Mouse (Mus musculus): ENCODE data around the gene Tubb4a.
"Not testable (repeated sequence)": the region's sequence is repeated elsewhere in the genome, so short reads cannot be mapped to it uniquely, and the experiment has no call there.

The Tubb4a gene

DNA sequence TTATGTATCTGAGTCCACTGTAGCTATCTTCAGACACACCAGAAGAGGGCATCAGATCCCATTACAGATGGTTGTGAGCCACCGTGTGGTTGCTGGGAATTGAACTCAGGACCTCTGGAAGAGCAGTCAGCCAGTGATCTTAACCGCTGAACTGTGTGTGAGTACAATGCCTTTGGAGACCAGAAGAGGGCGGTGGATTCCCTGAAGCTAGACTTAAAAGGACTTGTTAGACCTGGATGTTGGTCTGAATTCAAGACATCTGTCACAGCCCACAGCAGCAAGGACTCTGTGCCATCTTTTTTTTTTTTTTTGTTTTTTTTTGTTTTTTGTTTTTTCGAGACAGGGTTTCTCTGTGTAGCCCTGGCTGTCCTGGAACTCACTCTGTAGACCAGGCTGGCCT lies 35.9 kb downstream of the Tubb4a start:
- DNase-seq, result not testable (repeated sequence)

DNA sequence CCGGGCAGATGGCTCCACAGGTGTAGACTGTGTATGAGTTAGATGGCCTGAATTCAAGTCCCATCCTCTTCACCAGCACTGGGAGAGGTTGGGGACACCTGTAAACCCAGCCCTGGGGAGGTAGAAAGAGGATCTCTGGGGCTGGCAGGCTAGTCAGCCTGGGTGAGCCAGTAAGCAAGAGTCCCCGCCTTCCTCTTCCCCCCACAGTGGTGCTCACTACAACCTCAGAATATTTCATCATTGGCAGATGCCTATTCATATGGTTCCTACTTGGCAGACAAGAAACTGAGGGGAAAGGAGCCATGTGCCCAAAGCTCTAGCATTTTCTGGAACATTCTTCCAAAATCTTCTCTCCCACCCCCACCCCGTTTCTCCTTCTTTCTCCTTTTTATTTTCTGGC lies 38.8 kb downstream of the Tubb4a start:
- DNase-seq, result no peak

DNA sequence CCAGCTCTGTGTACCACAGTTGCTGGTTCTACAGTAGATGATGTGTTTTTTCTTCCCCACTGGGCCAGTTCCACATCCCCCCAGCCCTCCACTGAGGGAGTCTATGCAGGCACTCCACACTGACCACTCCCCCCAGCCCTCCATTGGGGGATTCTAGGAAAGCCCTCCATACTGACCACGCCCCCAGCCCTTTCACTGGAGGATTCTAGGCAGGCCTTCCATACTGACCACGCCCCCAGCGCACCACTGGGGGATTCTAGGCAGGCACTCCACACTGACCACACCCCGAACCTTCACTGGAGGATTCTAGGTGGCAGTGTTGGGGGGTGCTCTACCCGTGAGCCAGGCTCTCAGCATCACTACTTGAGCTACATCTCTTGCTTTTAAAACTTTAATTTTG lies 40.2 kb downstream of the Tubb4a start:
- no peak for DNase-seq

DNA sequence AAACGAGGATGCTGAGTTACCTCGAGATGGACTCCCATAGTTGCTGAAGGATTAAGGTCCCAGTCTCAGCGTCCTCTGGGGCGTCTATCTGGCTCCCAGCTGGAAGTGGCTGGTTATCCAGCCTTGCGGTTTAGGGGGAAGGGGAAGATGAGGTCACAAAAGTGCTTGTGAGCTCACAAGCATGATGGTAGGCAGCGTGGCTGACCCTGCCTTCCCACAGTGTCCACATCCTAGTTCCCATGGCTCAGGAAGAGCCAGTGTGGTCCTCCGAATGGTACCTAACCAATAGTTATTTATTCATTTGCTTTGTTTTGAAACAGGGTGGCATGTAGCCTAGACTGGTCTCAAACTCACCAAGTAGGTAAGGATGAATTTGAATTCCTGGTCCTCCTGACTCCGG lies 46.0 kb downstream of the Tubb4a start, which contains the start of gene Slc25a41:
TSS of gene Slc25a41 (minus strand) at position 101 of the 400 bp plus-strand sequence.
- no peak for DNase-seq

DNA sequence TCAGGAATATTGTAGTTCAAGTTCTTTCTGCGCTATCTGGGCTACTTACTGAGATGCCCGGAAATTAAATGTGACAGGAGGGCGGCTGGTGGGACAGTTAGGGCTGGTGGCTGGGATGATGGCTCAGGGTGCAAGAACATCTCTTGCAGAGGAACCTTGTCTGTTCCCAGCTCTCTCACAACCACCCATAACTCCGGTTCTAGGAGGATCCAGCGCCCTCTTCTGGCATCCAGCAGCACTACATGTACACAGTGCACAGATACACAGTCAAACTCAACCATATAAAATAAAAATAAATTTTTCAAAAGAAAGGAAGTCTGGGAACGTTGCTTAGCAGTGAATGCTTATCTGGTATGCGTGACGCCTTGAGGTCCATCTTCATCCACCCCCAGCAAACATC lies 48.6 kb downstream of the Tubb4a start:
- no peak for DNase-seq

DNA sequence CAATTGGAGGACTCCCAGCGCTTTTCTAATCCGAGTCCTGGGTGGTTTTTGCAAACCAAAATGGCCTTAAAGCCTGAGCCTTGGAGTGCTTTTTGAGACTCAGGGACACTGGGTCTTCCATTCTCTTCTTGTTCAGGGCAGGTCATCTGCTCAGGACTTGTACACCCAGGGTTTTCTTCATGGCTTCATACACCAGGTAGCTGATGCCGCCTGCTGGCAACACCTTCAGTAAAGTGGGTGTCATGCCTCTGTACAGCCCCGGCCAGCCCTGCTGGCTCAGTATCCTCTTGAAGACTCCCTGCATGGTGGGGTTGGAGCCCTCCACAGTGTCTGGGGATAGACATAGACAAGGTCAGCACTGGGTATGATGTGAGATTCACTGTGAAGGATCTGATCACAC lies 54.7 kb downstream of the Tubb4a start:
- no peak for DNase-seq

DNA sequence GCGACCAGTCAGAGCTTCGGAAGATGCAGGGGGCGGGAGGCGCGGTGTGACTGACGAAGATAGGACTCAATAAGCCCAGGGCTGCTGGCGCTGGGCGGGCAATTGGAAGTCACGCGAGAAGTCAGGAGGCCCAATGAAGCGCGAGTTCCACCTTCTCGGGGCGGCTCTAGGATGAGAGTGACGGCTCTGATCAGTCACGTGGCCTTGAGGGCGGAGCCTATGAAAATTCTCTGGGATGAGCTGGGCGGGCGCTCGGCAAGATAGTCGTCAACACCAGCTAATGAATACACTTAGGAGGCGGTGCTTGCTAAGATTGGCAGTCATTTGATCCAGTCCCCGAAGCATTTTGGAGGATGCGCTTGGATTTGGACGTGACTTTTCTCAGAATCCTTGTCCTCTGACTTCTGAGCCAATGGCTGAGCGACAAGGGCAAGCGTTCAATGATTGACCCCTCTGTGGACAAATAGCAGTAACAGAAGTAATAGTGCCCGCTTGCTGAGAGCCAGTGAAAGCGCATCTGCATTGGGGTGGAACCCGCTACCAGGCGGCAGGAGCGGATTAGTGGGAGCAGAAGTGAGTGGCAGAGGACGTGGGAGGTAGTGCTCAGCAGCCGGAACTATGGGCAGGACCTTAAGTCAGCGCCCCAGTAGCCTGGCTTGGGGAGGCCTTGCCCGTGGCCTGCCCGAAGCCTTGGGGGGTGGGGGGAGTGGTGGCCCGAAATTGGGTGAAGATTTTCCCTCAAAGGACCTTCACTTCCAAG lies 55.7 kb downstream of the Tubb4a start:
- DNase-seq, result peak; percentile 100

DNA sequence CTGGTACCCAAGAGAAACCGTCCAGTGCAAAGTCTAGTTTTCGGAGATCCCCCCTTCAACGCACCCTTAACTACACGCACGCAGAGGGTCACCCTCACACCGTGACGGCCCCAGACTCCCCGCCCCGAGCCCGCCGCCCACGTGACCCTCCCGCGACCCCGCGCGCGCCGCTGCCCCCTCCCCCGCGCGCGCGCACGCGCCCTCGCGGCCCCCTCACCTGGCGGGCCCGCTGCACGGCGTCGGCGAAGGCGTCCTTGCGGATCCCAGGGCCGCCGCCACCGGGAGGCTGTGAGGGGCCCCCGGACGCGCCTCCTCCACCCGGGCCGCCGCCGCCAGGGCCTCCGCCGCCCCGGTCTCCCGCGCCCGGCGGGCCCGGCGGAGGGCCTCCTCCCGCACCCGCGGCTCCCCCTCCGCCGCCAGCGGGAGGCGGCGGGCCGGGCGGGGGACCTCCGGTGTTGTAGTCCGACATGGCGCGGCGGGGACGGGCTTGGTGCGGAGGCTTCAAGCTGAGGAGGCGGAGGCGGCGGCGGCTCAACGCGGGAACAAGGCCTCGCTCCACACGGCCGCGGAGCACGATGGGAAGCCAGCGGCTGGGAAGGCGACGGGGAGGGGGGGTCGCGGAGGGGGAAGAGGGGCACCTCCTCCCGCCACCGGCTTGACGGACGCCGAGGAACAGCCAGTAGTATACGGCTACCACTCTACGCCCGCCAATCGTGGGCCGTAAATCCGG lies 56.5 kb downstream of the Tubb4a start, which contains the start of gene Khsrp:
TSS of gene Khsrp (minus strand) at position 592 of the 730 bp plus-strand sequence.
- peak; percentile 31 for DNase-seq

Measured in kidney, adult 9 months (tissue).